Mouse (Mus musculus): ENCODE data around the gene Sri.

Gene Sri

DNA sequence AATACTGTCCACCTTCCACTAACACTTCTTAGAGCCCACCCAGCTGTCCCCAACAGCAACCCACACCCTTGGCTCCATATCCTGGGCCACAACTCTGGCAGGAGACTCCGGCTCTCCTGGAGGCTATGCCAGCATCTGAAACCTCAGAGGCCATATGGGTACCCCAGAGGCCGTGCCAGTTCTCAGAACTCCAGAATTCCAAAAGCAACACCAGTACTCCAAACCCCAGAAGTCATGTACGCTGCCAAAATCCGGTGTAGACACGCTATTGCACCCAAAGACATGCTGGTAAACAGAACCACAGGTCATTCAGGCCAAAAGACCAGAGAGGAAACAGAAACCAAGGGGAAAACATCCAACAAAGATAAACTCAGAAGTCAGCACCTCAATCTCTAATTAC, 66.4 kb downstream of the Sri start:
- DNase-seq: no peak

DNA sequence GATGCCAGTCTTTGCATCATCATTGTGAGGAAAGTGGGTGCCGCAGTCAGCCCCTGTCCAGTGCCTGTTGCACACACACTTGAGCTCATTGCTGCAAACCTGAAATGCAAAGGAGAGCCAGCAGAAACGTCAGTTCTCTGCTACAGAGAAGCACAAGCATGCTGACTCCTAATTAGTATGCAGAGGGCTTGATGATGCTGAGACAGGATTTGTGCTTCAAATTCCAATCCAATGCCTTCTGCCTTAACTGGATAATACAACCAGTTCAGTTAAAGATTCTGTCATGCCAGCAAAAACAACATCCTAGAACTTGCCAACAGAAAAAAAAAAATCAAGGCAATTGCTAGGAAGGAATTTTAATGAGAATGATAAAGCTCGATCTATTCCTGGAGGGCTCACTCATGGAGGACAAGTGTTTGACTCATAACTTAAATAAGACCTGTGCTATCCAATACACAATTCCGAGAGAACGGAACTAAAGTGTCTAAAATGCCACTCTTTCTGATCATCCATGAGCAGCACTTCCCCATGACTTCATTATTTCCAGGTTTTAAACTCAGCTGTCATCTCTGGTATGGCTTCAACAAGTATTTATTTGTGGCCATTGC, 70.8 kb downstream of the Sri start:
- DNase-seq: no peak

Data from kidney, postnatal 25 days (tissue).